Mouse (Mus musculus) olfactory bulb, adult 2 months (tissue): ENCODE data around the gene Fastkd3. TPM values are rescaled to one million over a fixed set of nuclear protein-coding genes. Genes with fewer than 3 reads are reported as not detected.

Experiments used
- H3K27ac ChIP-seq: fragments of 200-500 bp; 2 replicates; pipeline ENCODE4 v1.5.1; 2012; ENCODE audit warnings: low read depth, low read length; ENCODE audit not compliant: insufficient read depth
- H3K4me1 ChIP-seq: fragments of 200-500 bp; 2 replicates; pipeline ENCODE4 v1.6.1; 2012; ENCODE audit warnings: low read length; ENCODE audit not compliant: control insufficient read depth, insufficient read depth
- H3K4me3 ChIP-seq: fragments of 200-500 bp; 2 replicates; pipeline ENCODE4 v1.5.1; 2012; ENCODE audit warnings: mild to moderate bottlenecking, low read depth, low read length, moderate library complexity; ENCODE audit not compliant: insufficient read depth
- CTCF ChIP-seq: fragments of 200-500 bp; IDR thresholded peaks from 2 replicates; pipeline ENCODE4 v1.5.1; 2012; ENCODE audit warnings: low read depth, mild to moderate bottlenecking, low read length, moderate library complexity; ENCODE audit not compliant: insufficient read depth
- POLR2A ChIP-seq: fragments of 200-500 bp; IDR thresholded peaks from 2 replicates; pipeline ENCODE4 v1.6.1; 2012; ENCODE audit warnings: mild to moderate bottlenecking, low read depth, low read length, moderate library complexity; ENCODE audit not compliant: insufficient read depth
- WGBS: fragments of 180-500 bp; shearing (Covaris S2); methylation state at CpG from one replicate; pipeline ENCODE4 v1.1.7; 2018; 5-methylcytosine and 5-hydroxymethylcytosine counted together
- polyA plus RNA-seq: library from polyadenylated mRNA; stranded (reverse); fragments of >200 nt; gene quantifications from 2 replicates; pipeline ENCODE4 v1.2.4, GENCODE M21; 2012; ENCODE audit warnings: low replicate concordance; ENCODE audit not compliant: missing spikeins, insufficient read depth, insufficient read length

Fastkd3 gene
- polyA plus RNA-seq, 1 experiment, result not detected

DNA sequence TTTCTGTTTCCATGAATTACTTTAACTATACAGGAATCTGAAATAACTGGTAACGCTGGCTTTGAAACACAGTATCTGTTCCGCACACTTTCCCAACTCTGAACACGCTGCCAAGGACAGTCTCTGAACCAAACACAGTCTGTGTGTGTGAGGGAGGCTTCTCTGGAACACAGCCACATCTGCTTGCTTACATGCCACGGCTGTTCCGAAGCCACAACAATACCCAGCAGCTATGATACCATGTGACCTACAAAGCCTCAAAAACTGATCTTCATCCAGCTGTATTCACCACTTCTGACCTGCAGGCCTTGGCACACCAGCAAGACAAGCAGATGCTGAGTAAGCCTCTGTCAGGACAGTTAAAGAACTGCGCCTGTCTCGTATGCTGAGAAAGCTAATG is 4.1 kb upstream of the Fastkd3 start:
- Histone ChIP-seq H3K4me3 (no peak overlapping the region), H3K27ac (no peak overlapping the region), H3K4me1 (peaks cover 9% of the 10 kb centered on the region)
- WGBS, result 57% methylated on average over 7 of the region's 7 CpGs
- TF ChIP-seq POLR2A (no peak), CTCF (no peak)

DNA sequence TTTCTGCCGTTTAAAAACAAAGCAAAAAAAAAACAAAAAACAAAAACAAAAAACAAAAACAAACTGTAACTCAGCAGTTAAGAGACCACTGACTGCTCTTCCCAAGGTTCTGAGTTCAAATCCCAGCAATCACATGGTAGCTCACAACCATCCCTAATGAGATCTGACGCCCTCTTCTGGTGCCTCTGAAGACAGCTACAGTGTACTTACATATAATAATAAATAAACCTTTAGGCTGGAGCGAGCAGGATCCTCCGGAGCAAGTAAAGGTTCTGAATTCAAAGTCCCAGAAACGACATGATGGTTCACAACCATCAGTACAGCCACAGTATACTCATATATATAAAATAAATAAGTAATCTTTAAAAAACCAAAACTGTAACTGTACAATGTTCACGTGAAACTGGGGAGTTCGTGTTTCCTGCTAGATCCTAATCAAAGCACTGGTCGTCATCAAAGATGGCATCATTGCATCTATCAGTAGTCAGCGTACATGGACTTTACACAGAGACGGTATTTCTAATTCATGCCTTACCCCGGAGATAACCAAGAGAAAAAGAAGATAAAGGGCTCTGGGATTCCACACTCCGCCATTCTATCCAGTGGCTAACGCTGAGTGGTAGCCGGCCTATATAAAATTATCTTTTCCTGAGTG is 821 bp upstream of the Fastkd3 start:
- no peak for TF ChIP-seq CTCF
- TF ChIP-seq POLR2A, result no peak
- Histone ChIP-seq H3K4me1 (peaks cover 6% of the 10 kb centered on the region), H3K27ac (no peak overlapping the region), H3K4me3 (peak overlapping the region; percentile 81)
- 20% methylated on average over 14 of the region's 14 CpGs for WGBS

DNA sequence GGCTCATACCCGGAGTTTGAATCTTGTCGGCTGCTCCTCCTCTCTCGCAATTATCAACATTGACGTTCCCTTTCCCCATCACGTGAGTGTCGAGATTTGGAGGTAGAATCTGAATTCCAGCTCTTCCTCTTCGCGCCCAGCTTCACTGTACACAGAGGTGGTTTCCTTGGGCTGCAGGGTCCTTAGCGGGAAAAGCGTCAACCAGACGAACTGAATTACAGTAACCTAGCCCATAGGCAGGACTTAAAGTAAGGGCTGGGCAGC is 415 bp downstream of the Fastkd3 start:
- under 1% methylated on average over 11 of the region's 11 CpGs for WGBS
- TF ChIP-seq CTCF (no peak), POLR2A (no peak)
- H3K4me3 ChIP-seq, result peak overlapping the region; percentile 81
- H3K27ac ChIP-seq, result no peak overlapping the region
- H3K4me1 ChIP-seq, result peaks cover 6% of the 10 kb centered on the region

DNA sequence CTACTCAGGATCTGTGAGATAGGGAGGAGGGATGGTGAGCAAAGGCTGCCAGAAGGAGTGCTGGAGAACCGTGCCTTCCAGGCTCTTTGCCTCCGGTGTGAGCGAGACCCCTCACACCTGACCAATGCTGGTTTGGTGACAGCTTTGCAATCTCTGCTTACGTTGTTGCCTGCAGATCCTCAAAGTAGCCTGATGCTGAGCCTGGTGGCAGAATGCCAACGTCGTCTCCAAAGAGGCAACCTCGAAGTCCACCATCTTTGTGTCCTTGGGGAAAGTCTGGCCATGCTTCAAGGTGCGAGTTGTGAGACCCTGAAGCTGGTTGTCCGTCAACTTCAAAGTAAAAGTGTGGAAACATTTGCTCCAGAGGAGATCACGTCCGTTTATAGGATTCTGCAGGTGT is 1.9 kb downstream of the Fastkd3 start:
- Histone ChIP-seq H3K4me1 (peaks cover 6% of the 10 kb centered on the region), H3K27ac (no peak overlapping the region), H3K4me3 (no peak overlapping the region)
- WGBS, result 93% methylated on average over 11 of the region's 11 CpGs
- TF ChIP-seq CTCF (no peak), POLR2A (no peak)

DNA sequence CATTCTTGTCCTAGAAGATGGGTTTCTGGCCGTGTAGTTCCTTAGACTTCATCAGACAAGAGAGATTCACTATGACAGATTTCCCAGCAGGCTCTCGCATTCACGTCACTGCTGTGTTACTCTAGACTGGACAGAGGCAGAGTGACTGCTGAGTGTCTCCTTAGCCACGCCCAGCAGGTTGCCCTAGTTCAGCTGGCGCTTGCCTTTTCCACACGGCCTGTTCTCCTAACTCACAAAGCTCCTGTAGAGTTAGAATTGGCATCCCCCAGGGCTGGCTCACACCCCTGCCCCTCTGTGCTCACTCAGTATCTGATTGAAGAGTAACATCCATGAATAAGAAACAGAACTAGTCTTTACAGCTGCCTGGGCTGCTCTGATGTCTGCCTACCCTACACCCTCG is 3.4 kb downstream of the Fastkd3 start:
- Histone ChIP-seq H3K27ac (no peak overlapping the region), H3K4me1 (peaks cover 6% of the 10 kb centered on the region), H3K4me3 (no peak overlapping the region)
- TF ChIP-seq POLR2A (no peak), CTCF (no peak)
- WGBS, result 84% methylated on average over 7 of the region's 7 CpGs

DNA sequence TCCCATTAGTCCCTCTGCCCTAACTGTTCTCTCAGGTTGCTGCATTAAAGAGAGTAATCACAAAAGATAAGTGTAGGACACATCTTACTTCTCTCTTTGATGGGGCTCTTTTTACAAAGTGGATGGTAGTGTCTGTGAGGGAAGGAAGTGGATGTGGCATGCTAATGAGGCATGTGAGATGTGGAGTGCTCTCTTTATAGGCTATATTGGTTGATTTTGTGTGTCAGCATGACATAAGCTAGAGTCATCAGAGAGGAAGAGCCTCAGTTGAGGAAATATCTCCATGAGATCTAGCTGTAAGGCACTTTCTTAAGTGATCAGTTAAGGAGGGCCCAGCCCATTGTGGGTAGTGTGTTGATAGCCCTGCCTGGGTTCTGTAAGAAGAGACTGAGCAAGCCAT is 6.3 kb downstream of the Fastkd3 start:
- Histone ChIP-seq H3K4me1 (peaks cover 9% of the 10 kb centered on the region), H3K4me3 (no peak overlapping the region), H3K27ac (no peak overlapping the region)
- TF ChIP-seq POLR2A, result no peak
- TF ChIP-seq CTCF, result no peak

DNA sequence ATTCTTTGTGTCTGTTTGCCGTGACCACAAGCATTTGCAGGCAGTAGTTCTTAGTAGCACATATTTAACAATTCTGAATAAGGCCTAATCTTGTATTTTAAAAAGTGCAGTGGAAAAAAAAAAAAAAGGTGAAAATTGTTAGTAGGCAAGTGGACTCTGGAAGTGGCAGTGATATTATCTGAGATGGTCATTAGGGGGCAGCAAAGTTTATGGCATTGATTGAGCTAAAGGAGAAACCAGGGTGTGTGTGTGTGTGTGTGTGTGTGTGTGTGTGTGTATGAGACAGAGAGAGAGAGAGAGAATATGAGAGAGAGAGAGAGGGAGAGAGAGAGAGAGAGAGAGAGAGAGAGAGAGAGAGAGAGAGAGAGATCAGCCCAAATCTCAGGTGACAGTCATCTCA is 11.8 kb downstream of the Fastkd3 start:
- Histone ChIP-seq H3K4me1 (peaks cover 12% of the 10 kb centered on the region), H3K4me3 (no peak overlapping the region), H3K27ac (no peak overlapping the region)
- no peak for TF ChIP-seq POLR2A
- no peak for TF ChIP-seq CTCF
- 83% methylated on average over 1 of the region's 1 CpGs for WGBS

DNA sequence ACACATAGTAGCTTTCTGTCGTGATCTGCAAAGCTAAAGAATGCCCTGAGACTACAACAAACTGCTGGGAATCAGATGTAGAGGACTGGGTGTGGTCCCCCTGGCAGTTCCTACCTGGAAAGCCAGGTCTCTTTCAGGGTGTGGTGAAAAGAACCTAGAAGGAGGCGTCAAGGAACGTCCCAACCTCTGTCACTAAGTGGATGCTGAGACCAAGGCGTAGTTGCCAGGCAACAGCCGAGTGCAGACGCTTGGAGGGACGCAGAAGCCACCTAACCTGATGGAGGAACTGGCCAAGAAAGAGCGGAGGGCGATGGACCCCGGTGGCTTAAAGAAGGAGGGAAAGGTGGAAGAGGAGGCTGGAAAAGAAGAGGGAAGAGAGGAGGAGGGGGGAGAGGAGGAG is 15.2 kb downstream of the Fastkd3 start, which contains the start of gene 1700001L19Rik:
TSS of gene 1700001L19Rik (plus strand) at position 223 of the 400 bp plus-strand sequence.
- WGBS, result 12% methylated on average over 10 of the region's 10 CpGs
- TF ChIP-seq POLR2A (no peak), CTCF (no peak)
- Histone ChIP-seq H3K4me3 (peak within 1 kb of the TSS; percentile 45), H3K4me1 (peaks cover 14% of the 10 kb centered on the region), H3K27ac (no peak within 1 kb of the TSS)

DNA sequence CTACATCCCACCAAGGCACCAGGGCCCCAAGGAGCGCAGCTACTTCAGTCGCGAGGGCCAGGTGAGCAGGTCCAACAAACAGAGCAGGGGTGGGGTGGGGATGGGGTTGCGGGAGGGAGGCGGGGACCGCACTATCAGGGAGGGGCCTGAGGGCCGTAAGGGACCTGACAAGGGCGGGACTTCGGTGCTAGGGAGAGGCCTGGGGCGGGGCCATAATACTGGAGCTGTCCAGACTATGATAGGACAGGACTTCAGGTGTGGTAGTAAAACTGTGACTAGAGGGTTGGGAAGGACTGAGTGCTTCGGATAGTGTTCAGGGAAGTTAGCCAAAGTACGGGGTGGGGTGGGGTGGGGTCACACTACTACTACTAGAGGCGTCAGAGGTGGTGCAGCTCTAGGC is 15.6 kb downstream of the Fastkd3 start:
- TF ChIP-seq POLR2A (no peak), CTCF (no peak)
- H3K4me1 ChIP-seq, result peaks cover 11% of the 10 kb centered on the region
- peak overlapping the region; percentile 45 for H3K4me3 ChIP-seq
- 14% methylated on average over 13 of the region's 13 CpGs for WGBS
- H3K27ac ChIP-seq, result no peak overlapping the region

DNA sequence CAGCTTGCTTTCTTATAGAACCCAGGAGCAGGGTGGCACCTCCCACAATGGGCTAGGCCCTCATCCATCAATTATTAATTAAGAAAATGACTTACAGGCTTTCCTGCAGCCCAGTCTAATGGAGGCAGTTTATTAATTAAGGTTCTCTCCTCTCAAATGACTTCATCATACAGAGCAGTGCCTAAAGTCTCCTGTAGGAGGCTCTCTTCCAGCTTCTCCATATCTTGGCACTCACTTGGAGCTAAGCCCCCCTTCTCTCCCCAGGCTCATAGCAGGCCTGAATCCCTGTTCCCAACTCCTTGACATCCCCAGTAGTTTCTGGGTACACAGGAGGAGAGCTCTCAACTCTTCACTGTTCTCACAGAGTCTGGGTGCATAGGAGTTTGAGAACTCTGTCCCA is 16.9 kb downstream of the Fastkd3 start:
- no peak overlapping the region for H3K27ac ChIP-seq
- no peak overlapping the region for H3K4me3 ChIP-seq
- TF ChIP-seq POLR2A (no peak), CTCF (0 out of 2 replicates have a peak, but pooled peaks have one; percentile 17)
- peaks cover 11% of the 10 kb centered on the region for H3K4me1 ChIP-seq
